Mouse (Mus musculus) spleen, adult 2 months (tissue): ENCODE measurements around the gene Angel2. TPM values are rescaled to one million over a fixed set of nuclear protein-coding genes. Genes with fewer than 3 reads are reported as not detected.
A peak's percentile ranks its signal among the peaks of the same experiment; 100 is the strongest.
"Not testable (repeated sequence)": the region's sequence is repeated elsewhere in the genome, so short reads cannot be mapped to it uniquely, and the experiment has no call there.

Experiments used
- DNase-seq, 2 experiments: peaks; one replicate each; pipeline versions ENCODE4 v3.0.0 to v3.0.0-alpha.2; 2012 to 2021; ENCODE audit warnings: low spot score in 2 of 2, low read depth in 1 of 2
- H3K27ac ChIP-seq: fragments of 200-500 bp; 2 replicates; pipeline ENCODE4 v1.5.1; 2012; ENCODE audit warnings: low read length, inconsistent platforms; ENCODE audit not compliant: insufficient read depth
- H3K27me3 ChIP-seq: fragments of 200-500 bp; 2 replicates; pipeline ENCODE4 v1.6.1; 2012; ENCODE audit warnings: mild to moderate bottlenecking, moderate library complexity, low read length, inconsistent platforms; ENCODE audit not compliant: control insufficient read depth, insufficient read depth
- H3K36me3 ChIP-seq: fragments of 200-500 bp; 2 replicates; pipeline ENCODE4 v1.6.1; 2012; ENCODE audit warnings: mild to moderate bottlenecking, low read length, inconsistent platforms; ENCODE audit not compliant: control insufficient read depth, insufficient read depth
- H3K4me1 ChIP-seq: fragments of 200-500 bp; 2 replicates; pipeline ENCODE4 v1.6.1; 2011; ENCODE audit warnings: inconsistent platforms; ENCODE audit not compliant: control insufficient read depth, insufficient read depth, insufficient read length
- H3K4me3 ChIP-seq: fragments of 200-500 bp; 2 replicates; pipeline ENCODE4 v1.5.1; 2011; ENCODE audit warnings: mild to moderate bottlenecking, inconsistent platforms; ENCODE audit not compliant: insufficient read depth, insufficient read length; ENCODE audit errors: extremely low read depth
- CTCF ChIP-seq: fragments of 200-500 bp; IDR thresholded peaks from 2 replicates; pipeline ENCODE4 v1.5.1; 2011; ENCODE audit warnings: mild to moderate bottlenecking, inconsistent platforms; ENCODE audit not compliant: insufficient read depth, insufficient read length, insufficient replicate concordance; ENCODE audit errors: extremely low read depth
- POLR2A ChIP-seq: fragments of 200-500 bp; IDR thresholded peaks from 2 replicates; pipeline ENCODE4 v1.6.1; 2011; ENCODE audit warnings: low read depth, low read length, inconsistent platforms
- WGBS: fragments of 180-500 bp; shearing (Covaris S2); methylation state at CpG from one replicate; pipeline ENCODE4 v1.1.7; 2018; 5-methylcytosine and 5-hydroxymethylcytosine counted together
- polyA plus RNA-seq: library from polyadenylated mRNA; depleted of rRNA; stranded (reverse); fragments of >200 nt; gene quantifications from 2 replicates; pipeline ENCODE4 v1.2.3, GENCODE M21; 2012; rRNA removed

Angel2 gene
- 20.2 and 20.5 TPM in 2 replicates for polyA plus RNA-seq

- DNase-seq, H3K36me3 ChIP-seq, H3K27me3 ChIP-seq, H3K4me1 ChIP-seq, H3K4me3 ChIP-seq, H3K27ac ChIP-seq: not testable (repeated sequence)
- 87% methylated on average over 3 of the region's 3 CpGs for WGBS
Observed at GRCm38 (mm10) chr1:190924812-190925211, at the start of gene Angel2. Angel2 (plus strand) TSS chr1:190925112.

GRCm38 (mm10) chr1:190875751-190876150 is 49.2 kb upstream of the Angel2 start:
- WGBS, result 83% methylated on average over 6 of the region's 6 CpGs
- H3K27me3 ChIP-seq, result no peaks in the 10 kb centered on the region
- H3K27ac ChIP-seq, result no peak overlapping the region
- DNase-seq, result no peak
- no peak for TF ChIP-seq POLR2A
- no peak for TF ChIP-seq CTCF
- no peaks in the 10 kb centered on the region for H3K4me1 ChIP-seq
- no peaks in the 10 kb centered on the region for H3K36me3 ChIP-seq
- H3K4me3 ChIP-seq, result no peak overlapping the region

GRCm38 (mm10) chr1:190880638-190881037 is 44.3 kb upstream of the Angel2 start:
- no peak for DNase-seq
- no peak for TF ChIP-seq CTCF
- TF ChIP-seq POLR2A, result no peak
- no peak overlapping the region for H3K4me3 ChIP-seq
- H3K4me1 ChIP-seq, result no peaks in the 10 kb centered on the region
- no peak overlapping the region for H3K27ac ChIP-seq
- WGBS, result 88% methylated on average over 6 of the region's 6 CpGs
- H3K27me3 ChIP-seq, result no peaks in the 10 kb centered on the region
- H3K36me3 ChIP-seq, result peaks cover 1% of the 10 kb centered on the region; the same call in 1 of the 2 replicates

GRCm38 (mm10) chr1:190881422-190881821 is 43.5 kb upstream of the Angel2 start:
- Histone ChIP-seq H3K36me3 (peaks cover 1% of the 10 kb centered on the region; the same call in 1 of the 2 replicates), H3K4me1 (no peaks in the 10 kb centered on the region), H3K27ac (no peak overlapping the region), H3K4me3 (no peak overlapping the region), H3K27me3 (no peaks in the 10 kb centered on the region)
- WGBS, result 14% methylated on average over 2 of the region's 2 CpGs
- no peak for TF ChIP-seq POLR2A
- TF ChIP-seq CTCF, result peak; percentile 24; the same call in 1 of the 2 replicates
- peak; percentile 18 to 19 for DNase-seq

GRCm38 (mm10) chr1:190886014-190886413 is 38.9 kb upstream of the Angel2 start:
- H3K4me3 ChIP-seq, result no peak overlapping the region
- H3K36me3 ChIP-seq, result peaks cover 1% of the 10 kb centered on the region; the same call in 1 of the 2 replicates
- no peaks in the 10 kb centered on the region for H3K27me3 ChIP-seq
- no peak for DNase-seq
- TF ChIP-seq POLR2A, result no peak
- no peak for TF ChIP-seq CTCF
- H3K4me1 ChIP-seq, result no peaks in the 10 kb centered on the region
- no peak overlapping the region for H3K27ac ChIP-seq
- WGBS, result 93% methylated on average over 4 of the region's 4 CpGs

GRCm38 (mm10) chr1:190888031-190888430 is 36.9 kb upstream of the Angel2 start:
- H3K36me3 ChIP-seq, result peaks cover 1% of the 10 kb centered on the region; the same call in 1 of the 2 replicates
- TF ChIP-seq CTCF (no peak), POLR2A (no peak)
- H3K4me1 ChIP-seq, result no peaks in the 10 kb centered on the region
- H3K27me3 ChIP-seq, result no peaks in the 10 kb centered on the region
- H3K4me3 ChIP-seq, result no peak overlapping the region
- no peak overlapping the region for H3K27ac ChIP-seq
- WGBS, result 90% methylated on average over 2 of the region's 2 CpGs
- DNase-seq, result no peak

- no peak overlapping the region for H3K27ac ChIP-seq
- no peaks in the 10 kb centered on the region for H3K4me1 ChIP-seq
- no peak overlapping the region for H3K4me3 ChIP-seq
- no peak for TF ChIP-seq POLR2A
- TF ChIP-seq CTCF, result no peak
- H3K27me3 ChIP-seq, result no peaks in the 10 kb centered on the region
- no peak for DNase-seq
- 95% methylated on average over 16 of the region's 16 CpGs for WGBS
- peaks cover 1% of the 10 kb centered on the region; the same call in 1 of the 2 replicates for H3K36me3 ChIP-seq
Observed at GRCm38 (mm10) chr1:190888646-190889045, 36.3 kb upstream of the Angel2 start.

- H3K27me3 ChIP-seq, result no peaks in the 10 kb centered on the region
- no peak overlapping the region for H3K27ac ChIP-seq
- WGBS, result 81% methylated on average over 6 of the region's 6 CpGs
- no peaks in the 10 kb centered on the region for H3K4me1 ChIP-seq
- no peak overlapping the region for H3K4me3 ChIP-seq
- TF ChIP-seq CTCF (no peak), POLR2A (no peak)
- peaks cover 2% of the 10 kb centered on the region; the same call in 1 of the 2 replicates for H3K36me3 ChIP-seq
- no peak for DNase-seq
Observed at GRCm38 (mm10) chr1:190893559-190894167, 31.2 kb upstream of the Angel2 start.
